Mouse (Mus musculus): ENCODE results near the gene Zswim7. TPM values are rescaled to one million over a fixed set of nuclear protein-coding genes. Genes with fewer than 3 reads are reported as not detected.
"Not testable (repeated sequence)": the region's sequence is repeated elsewhere in the genome, so short reads cannot be mapped to it uniquely, and the experiment has no call there.

The Zswim7 gene
- total RNA-seq (2017) = 4.8 to 6.3 TPM (median 5.8 TPM) in 3 replicates

DNA sequence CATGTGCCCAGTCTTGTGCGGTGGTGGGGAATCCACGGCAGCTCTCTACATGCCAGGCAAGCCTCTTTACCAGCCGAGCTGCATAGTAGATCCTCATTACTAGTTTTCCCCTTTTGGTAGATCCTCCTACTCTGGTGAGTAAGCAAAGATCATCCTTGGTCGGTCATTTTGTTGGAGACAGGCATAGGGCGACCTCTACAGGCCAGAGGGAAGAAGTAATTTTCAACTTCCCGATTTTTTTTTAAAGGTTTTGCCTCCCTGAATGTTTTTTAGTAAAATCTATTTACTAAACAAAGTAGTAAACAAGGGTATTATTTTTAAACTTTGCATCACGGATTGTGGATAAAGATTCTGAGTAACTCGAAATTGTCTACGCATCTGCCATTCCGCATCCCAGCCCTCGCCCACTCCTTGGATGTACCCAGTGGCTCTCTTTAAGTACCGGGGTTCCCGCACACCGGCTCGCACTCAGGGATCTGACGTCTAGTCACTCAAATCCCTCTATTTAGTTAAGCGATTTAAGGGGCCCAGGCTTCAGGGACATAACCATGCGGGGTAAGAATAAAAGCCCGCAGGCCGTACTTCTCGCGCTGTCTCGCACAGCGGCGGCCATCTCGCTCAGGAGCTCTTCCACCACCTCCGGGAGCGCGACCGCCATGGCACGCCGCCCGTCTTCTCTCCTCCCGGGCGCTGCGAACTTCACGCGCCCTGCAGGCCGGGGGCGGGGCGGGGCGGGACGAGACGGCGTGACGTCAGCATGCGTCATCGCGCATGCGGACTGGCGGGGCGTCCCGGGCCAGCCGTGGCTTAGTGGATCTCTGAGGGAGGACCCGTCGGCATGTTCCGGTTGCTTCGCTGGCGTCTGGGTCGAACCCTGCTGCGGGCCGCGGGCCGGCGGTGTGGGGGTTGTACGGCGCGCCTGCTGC lies at the start of gene Zswim7, which contains the start of gene Ttc19:
TSS of gene Zswim7 (minus strand) at position 701 of the 926 bp plus-strand sequence.
TSS of gene Ttc19 (plus strand) at position 799 of the 926 bp plus-strand sequence.
- peak; percentile 85 for ATAC-seq (replicated peaks; ENCODE audit: insufficient number of reproducible peaks, low FRiP score, low TSS enrichment, poor library complexity, severe bottlenecking)

DNA sequence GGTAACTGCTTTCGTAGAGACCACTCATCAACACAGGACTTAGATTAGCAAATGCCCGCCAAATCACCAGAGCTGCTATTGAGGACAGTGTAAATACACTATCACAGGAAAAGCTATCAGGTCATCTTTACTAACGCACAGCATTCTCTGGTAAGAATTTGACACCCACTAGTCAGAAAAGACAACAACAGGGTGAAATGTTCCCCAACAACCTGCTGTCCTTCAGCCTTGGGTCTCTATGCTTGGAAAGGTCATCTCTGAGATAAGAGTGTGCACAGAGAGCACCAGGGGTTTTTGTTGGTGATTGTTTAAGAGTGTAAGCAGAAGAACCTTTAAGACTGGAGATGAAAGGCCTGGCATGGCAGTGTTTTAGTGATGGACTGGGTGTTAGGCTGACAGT lies 42.5 kb upstream of the Zswim7 start:
- no peak for ATAC-seq (replicated peaks; ENCODE audit: insufficient number of reproducible peaks, low FRiP score, low TSS enrichment, poor library complexity, severe bottlenecking)

DNA sequence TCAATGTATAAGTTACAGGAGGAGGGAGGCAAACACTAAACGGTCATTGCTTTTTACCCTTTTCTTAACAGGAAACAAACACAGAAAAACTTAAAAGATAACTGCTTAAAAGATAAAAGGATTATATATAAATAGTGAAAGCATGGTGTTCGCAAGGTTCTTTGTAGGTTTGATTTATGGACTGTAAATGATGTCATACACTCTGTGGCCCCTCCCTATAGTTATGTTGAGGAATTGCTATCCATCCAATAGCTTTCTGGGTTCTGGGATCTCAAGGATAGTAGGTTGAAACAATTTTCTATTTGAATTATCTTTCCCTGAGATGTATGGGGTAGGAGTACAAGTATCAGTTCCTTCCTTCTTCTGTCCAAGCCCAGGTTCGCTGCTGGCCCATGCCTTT lies 38.9 kb upstream of the Zswim7 start:
- no peak for ATAC-seq (replicated peaks; ENCODE audit: insufficient number of reproducible peaks, low FRiP score, low TSS enrichment, poor library complexity, severe bottlenecking)

DNA sequence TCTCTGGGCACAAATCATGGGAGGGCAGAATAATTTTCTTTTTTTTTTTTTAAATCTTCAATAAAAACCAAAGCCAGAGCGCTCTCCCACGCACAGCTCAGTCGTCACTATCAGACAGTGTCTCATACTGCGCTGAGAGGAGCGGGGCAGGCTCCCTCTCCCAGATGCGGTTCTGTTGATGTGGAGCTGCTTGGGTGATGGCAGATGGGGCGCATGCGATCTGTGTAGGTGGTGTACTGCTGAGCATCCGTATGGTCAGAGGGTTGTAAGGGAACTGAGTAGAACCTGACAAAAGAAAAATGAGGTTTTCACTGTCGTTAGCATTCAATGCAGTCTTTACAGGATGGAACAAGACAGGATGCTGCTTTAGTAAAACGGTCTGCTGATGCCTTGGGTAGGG lies 36.6 kb upstream of the Zswim7 start:
- no peak for ATAC-seq (replicated peaks; ENCODE audit: insufficient number of reproducible peaks, low FRiP score, low TSS enrichment, poor library complexity, severe bottlenecking)

DNA sequence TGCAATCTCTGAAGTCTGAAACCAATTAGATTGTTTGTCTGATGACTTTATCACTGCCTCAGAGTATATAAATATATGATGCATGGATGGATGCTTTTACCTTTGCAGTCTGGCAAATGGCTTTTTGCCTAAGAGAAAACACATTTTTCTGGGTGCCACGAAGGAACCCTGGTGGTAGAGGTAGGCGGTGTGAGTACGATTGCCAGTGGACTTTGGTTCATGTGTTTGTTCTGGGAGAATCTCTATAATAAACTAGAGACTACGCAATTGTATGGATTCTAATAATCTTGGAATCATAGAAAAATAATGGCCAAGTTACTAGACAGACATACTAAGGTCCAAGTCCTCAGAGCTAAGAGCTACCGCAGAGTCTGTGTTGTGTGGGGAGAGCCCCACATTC lies 33.8 kb upstream of the Zswim7 start:
- no peak for ATAC-seq (replicated peaks; ENCODE audit: insufficient number of reproducible peaks, low FRiP score, low TSS enrichment, poor library complexity, severe bottlenecking)

DNA sequence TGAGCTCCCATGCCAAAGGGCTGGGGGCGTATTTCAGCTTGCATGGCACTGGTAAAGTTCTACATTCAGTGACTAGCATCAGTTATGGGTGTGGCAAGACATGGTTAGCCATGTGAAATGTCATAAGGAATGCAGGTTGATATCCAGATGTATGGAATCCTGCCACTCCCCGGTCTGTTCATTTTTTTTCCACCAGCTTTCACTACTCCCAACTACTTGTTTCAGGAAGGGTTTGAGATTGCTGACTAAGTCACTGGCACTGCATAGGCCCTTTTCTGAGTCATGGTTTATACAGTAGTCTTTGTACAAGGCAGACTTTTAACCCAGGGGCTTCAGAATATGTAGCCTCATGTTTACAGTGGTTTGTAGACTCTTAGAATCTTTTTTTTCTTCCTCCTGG lies 28.1 kb upstream of the Zswim7 start:
- no peak for ATAC-seq (replicated peaks; ENCODE audit: insufficient number of reproducible peaks, low FRiP score, low TSS enrichment, poor library complexity, severe bottlenecking)

DNA sequence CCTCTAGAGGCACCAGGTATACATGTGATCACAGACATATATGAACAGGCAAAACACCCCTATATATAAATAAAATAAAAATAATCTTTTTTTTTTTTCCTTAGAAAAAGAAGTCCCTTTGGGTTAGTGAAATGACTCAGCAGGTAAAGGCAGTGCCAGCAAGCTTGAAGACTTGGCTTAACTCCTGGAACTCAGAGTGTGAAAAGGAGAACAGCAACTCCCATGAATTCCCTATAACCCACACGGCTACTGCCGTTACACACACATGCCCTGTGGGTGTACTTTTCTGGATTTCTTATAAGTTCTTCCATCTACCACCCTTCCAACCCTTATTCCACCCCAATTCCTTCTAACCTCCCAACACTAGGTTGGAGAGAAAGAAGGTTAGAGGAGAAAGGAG lies 24.7 kb upstream of the Zswim7 start:
- ATAC-seq (replicated peaks; ENCODE audit: insufficient number of reproducible peaks, low FRiP score, low TSS enrichment, poor library complexity, severe bottlenecking) = no peak

DNA sequence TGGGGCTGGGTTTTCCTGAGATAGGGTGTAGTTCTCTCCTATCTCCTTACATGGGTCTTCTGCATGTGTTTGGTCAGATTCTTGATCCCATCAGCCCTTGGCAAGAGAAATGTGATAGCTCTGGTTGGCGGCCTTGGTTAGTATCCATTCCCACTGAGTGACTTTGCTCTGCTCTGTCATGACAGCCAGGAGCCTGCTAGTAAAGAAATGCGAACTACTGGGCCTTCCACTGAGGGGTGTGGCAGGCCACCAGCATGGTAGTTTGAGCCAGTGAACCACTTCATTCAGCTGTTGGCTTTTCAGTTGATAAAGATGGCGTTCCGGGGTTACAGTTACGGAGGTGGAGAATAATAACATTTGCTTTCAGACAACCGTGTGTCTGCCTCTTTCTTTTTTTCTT lies 17.7 kb upstream of the Zswim7 start:
- no peak for ATAC-seq (replicated peaks; ENCODE audit: insufficient number of reproducible peaks, low FRiP score, low TSS enrichment, poor library complexity, severe bottlenecking)

DNA sequence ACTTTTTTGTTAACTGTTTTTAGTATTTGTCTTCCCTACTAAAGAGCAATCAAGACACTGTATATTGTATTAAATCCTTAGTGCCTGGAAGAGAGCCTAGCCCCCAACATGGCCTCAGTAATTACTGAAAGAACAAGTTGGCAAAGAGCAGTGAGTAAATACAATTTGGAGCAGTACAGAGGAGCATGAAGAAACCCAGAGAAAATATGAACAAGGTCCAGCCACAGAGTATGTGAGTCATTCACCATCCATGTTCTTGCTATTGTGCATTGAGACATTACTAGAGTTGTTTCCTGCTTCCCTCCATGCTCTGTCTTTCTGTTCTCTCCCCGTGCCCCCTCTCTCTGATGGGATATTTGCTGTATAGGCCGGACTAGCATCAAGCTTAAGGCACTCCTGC lies 12.9 kb upstream of the Zswim7 start:
- no peak for ATAC-seq (replicated peaks; ENCODE audit: insufficient number of reproducible peaks, low FRiP score, low TSS enrichment, poor library complexity, severe bottlenecking)

DNA sequence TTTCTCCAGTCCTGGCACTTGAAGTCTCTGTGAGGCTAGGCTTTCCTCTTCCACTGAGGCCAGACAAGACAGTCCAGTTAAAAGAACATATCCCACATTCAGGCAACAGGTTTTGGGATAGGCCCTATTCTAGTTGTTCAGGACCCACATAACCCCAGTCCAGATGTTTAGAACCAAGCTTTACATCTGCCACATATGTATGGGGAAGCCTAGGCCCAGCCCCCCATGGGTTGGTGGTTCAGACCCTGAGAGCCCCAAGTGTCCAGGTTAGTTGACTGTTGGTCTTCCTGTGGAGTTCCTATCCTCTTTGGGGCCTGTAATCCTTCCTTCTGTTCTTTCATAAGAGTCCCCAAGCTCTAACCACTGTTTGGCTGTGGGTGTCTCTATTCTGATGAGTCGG lies 6.5 kb upstream of the Zswim7 start:
- ATAC-seq (replicated peaks; ENCODE audit: insufficient number of reproducible peaks, low FRiP score, low TSS enrichment, poor library complexity, severe bottlenecking) = no peak

DNA sequence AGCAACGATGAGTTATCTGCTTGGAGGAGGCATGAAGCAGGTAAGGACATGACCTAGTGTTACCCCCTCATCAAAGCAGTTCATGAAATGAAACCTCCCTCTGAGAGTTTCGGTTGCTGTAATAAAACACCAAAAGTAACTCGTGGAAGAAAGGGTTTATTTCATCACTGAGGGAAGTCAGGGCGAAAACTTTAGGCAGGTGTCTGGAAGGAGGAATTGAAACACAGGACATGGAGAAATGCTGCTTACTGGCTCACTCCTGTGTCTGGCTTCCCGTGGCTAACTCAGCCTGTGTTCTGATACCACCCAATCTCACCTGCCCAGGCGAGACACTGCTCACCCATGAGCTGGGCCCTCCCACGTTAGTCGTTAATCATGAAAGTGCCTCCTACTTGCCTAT lies 3.8 kb upstream of the Zswim7 start:
- ATAC-seq (replicated peaks; ENCODE audit: insufficient number of reproducible peaks, low FRiP score, low TSS enrichment, poor library complexity, severe bottlenecking) = no peak

DNA sequence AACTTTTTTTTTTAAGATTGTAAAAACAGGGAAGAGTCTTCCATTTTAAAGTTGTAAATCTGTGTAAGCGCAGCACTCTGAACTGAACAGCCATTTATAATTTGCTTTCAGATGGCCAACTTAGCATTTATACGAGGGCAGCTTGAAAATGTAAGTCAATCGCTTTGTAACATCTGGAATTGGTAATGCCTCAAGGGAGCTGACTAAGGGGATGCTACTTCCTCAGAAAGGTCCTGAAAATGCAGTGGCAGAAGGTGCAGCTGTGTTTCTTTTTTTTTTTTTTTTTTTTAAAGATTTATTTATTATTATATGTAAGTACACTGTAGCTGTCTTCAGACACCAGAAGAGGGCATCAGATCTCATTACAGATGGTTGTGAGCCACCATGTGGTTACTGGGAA lies 2.8 kb upstream of the Zswim7 start:
- ATAC-seq (replicated peaks; ENCODE audit: insufficient number of reproducible peaks, low FRiP score, low TSS enrichment, poor library complexity, severe bottlenecking) = not testable (repeated sequence)

DNA sequence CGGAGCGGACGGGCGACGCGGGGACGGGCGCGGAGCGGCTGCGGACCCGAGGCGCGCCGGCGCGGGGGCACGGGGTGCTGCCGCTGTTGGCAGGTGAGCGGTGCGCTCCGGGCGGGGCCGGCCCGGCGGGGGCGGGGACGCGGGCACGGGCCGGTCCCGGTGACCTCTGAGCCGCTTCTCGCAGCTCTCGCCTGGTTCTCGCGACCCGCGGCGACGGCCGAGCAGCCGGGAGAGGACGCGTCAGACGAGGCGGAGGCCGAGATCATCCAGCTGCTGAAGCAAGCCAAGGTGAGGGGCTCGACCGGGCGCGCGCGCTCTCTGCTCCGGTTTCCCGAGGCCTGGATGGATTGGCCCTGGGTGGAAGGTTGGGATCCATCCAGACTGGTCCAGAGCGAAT lies 424 bp upstream of the Zswim7 start:
- ATAC-seq (replicated peaks; ENCODE audit: insufficient number of reproducible peaks, low FRiP score, low TSS enrichment, poor library complexity, severe bottlenecking) = no peak

DNA sequence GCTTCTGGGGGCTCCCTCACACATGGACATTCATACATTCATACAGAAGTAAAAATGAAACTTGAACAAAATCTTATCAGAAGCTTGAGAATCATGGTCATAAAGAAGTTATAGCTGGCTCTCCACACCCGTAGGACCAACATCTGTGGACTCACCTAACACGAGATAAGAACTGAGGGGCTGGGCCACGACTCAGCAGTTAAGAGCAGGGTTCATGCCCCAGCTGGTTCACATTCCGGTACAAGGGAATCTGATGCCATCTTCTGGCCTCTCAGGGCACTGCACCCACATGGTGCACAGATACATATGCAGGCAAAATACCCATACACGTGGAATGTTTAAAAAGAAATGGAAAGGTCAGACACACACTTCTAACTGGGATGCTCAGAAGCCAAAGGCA lies 3.1 kb downstream of the Zswim7 start:
- ATAC-seq (replicated peaks; ENCODE audit: insufficient number of reproducible peaks, low FRiP score, low TSS enrichment, poor library complexity, severe bottlenecking) = peak; percentile 56

DNA sequence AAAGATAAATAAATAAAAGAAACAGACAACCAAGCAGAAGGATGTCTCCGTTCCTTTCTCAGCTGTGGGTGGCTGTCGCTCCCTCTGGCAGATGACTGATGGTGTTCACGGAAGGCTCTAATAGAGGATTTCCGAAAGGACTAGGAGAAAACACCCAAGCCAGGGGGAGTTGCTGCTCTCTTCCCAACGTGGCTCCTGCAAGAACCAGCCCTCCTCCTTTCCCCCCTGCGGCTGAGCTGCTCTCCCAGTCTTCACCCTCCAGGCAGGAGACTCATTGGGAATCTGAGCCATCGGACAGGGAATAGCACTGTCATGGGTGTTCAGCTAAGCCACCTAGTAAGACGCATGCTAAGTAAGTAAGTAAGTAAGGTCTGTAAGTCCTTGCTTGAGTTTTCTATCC lies 4.1 kb downstream of the Zswim7 start:
- ATAC-seq (replicated peaks; ENCODE audit: insufficient number of reproducible peaks, low FRiP score, low TSS enrichment, poor library complexity, severe bottlenecking) = no peak

DNA sequence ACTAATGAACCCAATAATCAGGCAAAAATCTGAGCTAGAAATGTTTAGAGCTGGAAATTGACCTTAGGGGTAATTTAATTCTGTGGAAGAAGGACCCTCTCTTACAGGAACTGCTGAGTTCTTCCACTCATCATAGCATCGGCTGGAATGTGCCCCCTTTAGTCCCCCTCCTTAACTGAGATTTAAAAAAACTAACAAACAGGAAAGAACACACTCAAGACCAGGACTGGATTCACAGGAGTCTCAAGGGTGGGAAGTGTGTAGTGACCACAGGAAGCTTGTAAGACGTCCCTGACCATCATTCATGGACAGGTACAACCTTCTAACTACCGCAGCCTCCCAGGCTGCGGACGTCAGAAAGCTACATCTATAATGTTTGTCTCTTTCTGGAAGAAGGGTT lies 10.3 kb downstream of the Zswim7 start:
- ATAC-seq (replicated peaks; ENCODE audit: insufficient number of reproducible peaks, low FRiP score, low TSS enrichment, poor library complexity, severe bottlenecking) = no peak

DNA sequence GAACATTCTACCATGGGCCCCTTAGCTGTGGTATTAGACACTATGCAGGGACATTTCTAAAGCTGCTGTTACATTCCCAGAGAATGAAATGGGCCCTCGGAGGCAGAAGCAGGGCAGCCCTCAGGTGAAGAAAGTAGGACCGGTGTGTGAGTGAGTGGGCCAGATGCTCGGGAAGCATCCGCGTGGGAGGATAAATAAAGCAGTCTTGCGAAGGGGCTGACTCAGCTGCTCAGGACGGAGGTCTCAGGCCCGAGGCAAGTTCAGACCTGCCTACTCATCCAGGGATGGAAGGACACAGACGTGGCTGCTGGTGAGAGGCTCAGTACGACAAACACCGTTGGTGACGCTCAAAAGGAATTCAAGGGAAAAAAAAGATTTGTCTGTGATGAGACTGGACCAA lies 12.1 kb downstream of the Zswim7 start:
- ATAC-seq (replicated peaks; ENCODE audit: insufficient number of reproducible peaks, low FRiP score, low TSS enrichment, poor library complexity, severe bottlenecking) = no peak

DNA sequence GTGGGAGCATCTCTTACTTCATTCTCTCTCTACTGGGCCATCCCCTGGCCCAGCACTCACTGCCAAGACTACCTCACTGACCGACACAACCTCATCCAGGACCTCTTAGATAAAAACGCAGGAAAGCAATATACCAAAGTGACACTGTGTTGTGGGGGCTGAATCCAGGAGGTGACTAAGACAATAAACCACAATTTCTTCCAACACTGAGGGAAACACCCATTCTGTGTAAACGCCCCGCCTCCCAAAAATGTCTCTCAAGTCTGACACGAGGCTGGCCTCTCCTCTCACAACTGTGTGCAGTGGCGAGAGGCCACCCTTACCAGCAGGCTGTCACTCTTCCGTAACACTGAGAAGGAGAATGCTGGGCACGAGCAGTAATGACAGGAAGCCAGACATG lies 12.8 kb downstream of the Zswim7 start:
- ATAC-seq (replicated peaks; ENCODE audit: insufficient number of reproducible peaks, low FRiP score, low TSS enrichment, poor library complexity, severe bottlenecking) = no peak

DNA sequence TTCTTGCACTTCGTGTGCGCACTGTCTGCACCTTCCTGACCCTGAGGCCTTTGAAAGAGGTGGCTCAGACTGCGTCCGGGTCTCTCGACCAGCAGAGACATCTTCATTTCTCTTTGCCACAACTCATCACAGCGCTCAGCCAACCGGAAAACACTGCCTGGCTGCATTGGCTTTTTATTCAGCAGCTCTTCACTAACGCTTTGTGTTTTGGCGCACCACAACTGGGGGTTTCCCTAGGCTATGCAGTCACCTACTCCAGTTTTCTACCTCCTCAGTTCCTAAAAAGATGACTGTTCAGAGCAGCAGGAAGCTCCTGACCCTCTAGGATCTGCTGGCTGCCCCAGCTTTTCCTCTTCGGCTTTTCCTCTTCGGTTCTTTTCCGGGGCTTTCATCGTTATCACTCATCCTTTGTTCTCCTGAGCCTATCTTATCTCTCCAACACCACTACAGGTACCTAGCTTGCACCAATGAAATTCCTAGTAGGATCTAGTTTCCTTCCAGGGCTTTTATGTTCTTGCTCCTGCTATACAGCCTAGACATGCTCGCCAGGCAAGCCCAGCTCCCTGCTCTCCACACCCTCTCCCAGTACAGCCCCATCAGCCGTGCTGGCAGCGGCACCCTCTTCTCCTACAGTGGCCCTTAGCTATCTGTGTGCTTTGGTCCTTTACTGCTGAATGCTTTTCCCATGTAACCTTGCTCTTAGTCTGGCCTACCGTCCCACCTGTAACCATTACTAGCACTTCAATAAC lies 14.5 kb downstream of the Zswim7 start:
- no peak for ATAC-seq (replicated peaks; ENCODE audit: insufficient number of reproducible peaks, low FRiP score, low TSS enrichment, poor library complexity, severe bottlenecking)

DNA sequence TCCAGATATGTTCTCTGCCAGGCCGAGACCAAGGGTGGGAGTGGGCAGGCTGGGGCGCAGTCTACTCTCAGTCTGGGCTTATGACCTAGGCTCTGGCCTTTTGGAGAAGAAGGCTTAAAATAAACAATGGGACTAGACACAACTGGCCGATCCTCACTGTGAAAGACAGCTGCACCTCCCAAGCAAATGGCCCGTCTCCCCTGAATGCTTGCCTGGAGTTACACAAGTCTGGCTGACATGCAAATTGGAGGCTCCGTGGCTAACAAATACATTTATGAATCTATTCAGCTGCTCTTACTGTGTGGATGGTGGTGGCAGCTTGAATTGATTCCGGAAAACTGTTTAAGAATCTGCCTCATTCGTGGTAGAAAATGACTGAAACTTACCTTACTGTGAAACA lies 15.5 kb downstream of the Zswim7 start:
- ATAC-seq (replicated peaks; ENCODE audit: insufficient number of reproducible peaks, low FRiP score, low TSS enrichment, poor library complexity, severe bottlenecking) = no peak

Data from monocyte, adult 5-6 weeks (primary cell).